Comparison of ENCODE assay signal across 7 mouse cellular contexts in the genomic region with DNA sequence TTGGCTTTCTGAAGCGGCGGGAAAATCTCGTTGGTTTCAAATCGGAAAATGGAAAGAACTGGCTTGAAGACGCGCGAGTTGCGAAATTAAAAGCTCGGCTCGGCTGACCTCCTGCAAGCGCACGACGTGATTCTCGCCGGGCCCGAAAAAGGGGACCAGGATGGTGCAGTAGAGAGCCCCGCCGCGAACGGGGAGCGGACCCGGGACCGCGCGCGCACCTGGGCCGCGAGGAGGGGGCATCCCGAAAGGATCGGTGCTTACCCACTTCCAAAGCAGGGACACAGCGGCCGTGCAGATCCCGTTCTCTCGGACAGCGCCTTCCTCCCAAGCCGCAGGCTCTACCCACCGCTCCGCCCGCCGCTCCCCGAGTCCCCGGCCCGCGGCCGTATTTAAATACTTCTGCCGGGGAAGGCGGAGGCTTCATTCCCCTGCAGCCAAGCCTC. TPM values are rescaled to one million over a fixed set of nuclear protein-coding genes. Genes with fewer than 3 reads are reported as not detected.
DNase-seq lines count a peak whose midpoint lies in the region; ATAC-seq lines count a peak whose summit lies in the region.

No protein-coding gene starts in this region.

- H3K27ac ChIP-seq in neural tube, embryonic 11.5 days (ENCODE audit: low read depth, low read length), result peak overlapping the region; percentile 40; the same call in 1 of the 2 replicates
- H3K27ac ChIP-seq in embryonic facial prominence, embryonic 11.5 days (replicated peaks; ENCODE audit: low read depth, low read length), result no peak overlapping the region
- peak overlapping the region; percentile 85 for H3K27ac ChIP-seq in intestine, embryonic 15.5 days
- peak overlapping the region; percentile 53; the same call in 1 of the 2 replicates for H3K27ac ChIP-seq in neural tube, embryonic 12.5 days

- peak overlapping the region; percentile 77 for H3K9ac ChIP-seq in neural tube, embryonic 11.5 days (ENCODE audit: low read length)
- peak overlapping the region; percentile 82 for H3K9ac ChIP-seq in embryonic facial prominence, embryonic 11.5 days (replicated peaks; ENCODE audit: low read length)
- H3K9ac ChIP-seq in intestine, embryonic 15.5 days, result peak overlapping the region; percentile 82
- H3K9ac ChIP-seq in neural tube, embryonic 12.5 days, result peak overlapping the region; percentile 84

- H3K4me1 ChIP-seq in neural tube, embryonic 11.5 days (ENCODE audit: control insufficient read depth, insufficient read depth, low read length), result no peaks in the 10 kb centered on the region
- no peaks in the 10 kb centered on the region for H3K4me1 ChIP-seq in embryonic facial prominence, embryonic 11.5 days (ENCODE audit: control insufficient read depth, insufficient read depth, low read length)
- H3K4me1 ChIP-seq in intestine, embryonic 15.5 days (replicated peaks), result peaks cover 5% of the 10 kb centered on the region
- H3K4me1 ChIP-seq in neural tube, embryonic 12.5 days, result peaks cover 6% of the 10 kb centered on the region

- DNase-seq in neural tube, embryonic 11.5 days (ENCODE audit: low spot score), result no peak
- no peak for DNase-seq in neural tube, embryonic 10.5 days (ENCODE audit: extremely low spot score, low spot score)
- DNase-seq in embryonic facial prominence, embryonic 11.5 days (ENCODE audit: low spot score), result no peak
- no peak for DNase-seq in ovary, postnatal 10 days (ENCODE audit: low spot score)
- DNase-seq in kidney, adult 8-10 months, result no peak

- H3K9me3 ChIP-seq in neural tube, embryonic 11.5 days (ENCODE audit: control insufficient read depth, low read length), result no peaks in the 10 kb centered on the region
- H3K9me3 ChIP-seq in embryonic facial prominence, embryonic 11.5 days (replicated peaks; ENCODE audit: control insufficient read depth, low read length), result no peaks in the 10 kb centered on the region
- no peaks in the 10 kb centered on the region for H3K9me3 ChIP-seq in intestine, embryonic 15.5 days
- no peaks in the 10 kb centered on the region for H3K9me3 ChIP-seq in neural tube, embryonic 12.5 days

- peak overlapping the region; percentile 77 for H3K4me2 ChIP-seq in neural tube, embryonic 11.5 days (ENCODE audit: low read depth)
- H3K4me2 ChIP-seq in embryonic facial prominence, embryonic 11.5 days (ENCODE audit: low read depth, low read length), result peak overlapping the region; percentile 79
- peak overlapping the region; percentile 82 for H3K4me2 ChIP-seq in intestine, embryonic 15.5 days (replicated peaks)
- H3K4me2 ChIP-seq in neural tube, embryonic 12.5 days (replicated peaks), result peak overlapping the region; percentile 80

- H3K27me3 ChIP-seq in neural tube, embryonic 11.5 days (ENCODE audit: control insufficient read depth, insufficient read depth, low read length), result no peaks in the 10 kb centered on the region
- no peaks in the 10 kb centered on the region for H3K27me3 ChIP-seq in embryonic facial prominence, embryonic 11.5 days (ENCODE audit: control insufficient read depth, insufficient read depth, low read length)
- H3K27me3 ChIP-seq in intestine, embryonic 15.5 days (replicated peaks), result no peaks in the 10 kb centered on the region
- no peaks in the 10 kb centered on the region for H3K27me3 ChIP-seq in neural tube, embryonic 12.5 days (replicated peaks)

- ATAC-seq in neural tube, embryonic 11.5 days (ENCODE audit: insufficient read depth, low FRiP score, low TSS enrichment), result peak; percentile 72
- ATAC-seq in embryonic facial prominence, embryonic 11.5 days (replicated peaks; ENCODE audit: insufficient number of reproducible peaks, low FRiP score, low TSS enrichment, low read depth), result peak; percentile 82; the same call in 1 of the 2 replicates
- ATAC-seq in intestine, embryonic 15.5 days, result no peak; the same call in 1 of the 2 replicates
- ATAC-seq in neural tube, embryonic 12.5 days (ENCODE audit: low FRiP score, low read depth), result peak; percentile 83

- H3K36me3 ChIP-seq in neural tube, embryonic 11.5 days (ENCODE audit: control insufficient read depth, insufficient read depth, low read length), result no peaks in the 10 kb centered on the region
- no peaks in the 10 kb centered on the region for H3K36me3 ChIP-seq in embryonic facial prominence, embryonic 11.5 days (replicated peaks; ENCODE audit: control insufficient read depth, insufficient read depth, low read depth, low read length)
- no peaks in the 10 kb centered on the region for H3K36me3 ChIP-seq in intestine, embryonic 15.5 days
- H3K36me3 ChIP-seq in neural tube, embryonic 12.5 days, result 0 out of 2 replicates have a peak, but pooled peaks cover 1% of the 10 kb centered on the region

- under 1% methylated on average over 47 of the region's 47 CpGs for WGBS in neural tube, embryonic 11.5 days
- WGBS in embryonic facial prominence, embryonic 11.5 days, result under 1% methylated on average over 42 of the region's 47 CpGs
- 0% methylated on average over 46 of the region's 47 CpGs for WGBS in intestine, embryonic 15.5 days
- under 1% methylated on average over 46 of the region's 47 CpGs for WGBS in neural tube, embryonic 12.5 days

- H3K4me3 ChIP-seq in neural tube, embryonic 11.5 days (ENCODE audit: low read depth, low read length), result peak overlapping the region; percentile 79
- H3K4me3 ChIP-seq in embryonic facial prominence, embryonic 11.5 days (ENCODE audit: low read depth, low read length), result peak overlapping the region; percentile 52
- peak overlapping the region; percentile 79 for H3K4me3 ChIP-seq in intestine, embryonic 15.5 days (replicated peaks)
- H3K4me3 ChIP-seq in neural tube, embryonic 12.5 days, result peak overlapping the region; percentile 76

RNA-seq across cellular contexts. Expression of gene Ugdh, which starts 0.4 kb away (rescaled TPM):
- 64.2 and 73.1 TPM in 2 replicates for polyA plus RNA-seq in neural tube, embryonic 11.5 days (2014; fragmentation: Nextera tagmentation; extraction: Ambion mirVana)
- 104 and 112 TPM in 2 replicates for polyA plus RNA-seq in embryonic facial prominence, embryonic 11.5 days (2014; fragmentation: Nextera tagmentation; extraction: Ambion mirVana)
- polyA plus RNA-seq in intestine, embryonic 15.5 days (2015; fragmentation: Nextera tagmentation; extraction: Ambion mirVana), result 195 and 200 TPM in 2 replicates
- polyA plus RNA-seq in neural tube, embryonic 12.5 days (2016; fragmentation: Nextera tagmentation; extraction: Ambion mirVana), result 69.9 and 70.3 TPM in 2 replicates

RNA-seq across cellular contexts. Expression of gene Lias, which starts 44.1 kb away (rescaled TPM):
- polyA plus RNA-seq in neural tube, embryonic 11.5 days (2014; fragmentation: Nextera tagmentation; extraction: Ambion mirVana), result 69.2 and 70.0 TPM in 2 replicates
- 70.4 and 70.6 TPM in 2 replicates for polyA plus RNA-seq in embryonic facial prominence, embryonic 11.5 days (2014; fragmentation: Nextera tagmentation; extraction: Ambion mirVana)
- 51.8 and 58.1 TPM in 2 replicates for polyA plus RNA-seq in intestine, embryonic 15.5 days (2015; fragmentation: Nextera tagmentation; extraction: Ambion mirVana)
- 61.6 and 63.0 TPM in 2 replicates for polyA plus RNA-seq in neural tube, embryonic 12.5 days (2016; fragmentation: Nextera tagmentation; extraction: Ambion mirVana)

RNA-seq across cellular contexts. Expression of gene Rpl9, which starts 44.1 kb away (rescaled TPM):
- 856 and 912 TPM in 2 replicates for polyA plus RNA-seq in neural tube, embryonic 11.5 days (2014; fragmentation: Nextera tagmentation; extraction: Ambion mirVana)
- polyA plus RNA-seq in embryonic facial prominence, embryonic 11.5 days (2014; fragmentation: Nextera tagmentation; extraction: Ambion mirVana), result 1,036 and 1,093 TPM in 2 replicates
- 1,022 and 1,026 TPM in 2 replicates for polyA plus RNA-seq in intestine, embryonic 15.5 days (2015; fragmentation: Nextera tagmentation; extraction: Ambion mirVana)
- 677 and 706 TPM in 2 replicates for polyA plus RNA-seq in neural tube, embryonic 12.5 days (2016; fragmentation: Nextera tagmentation; extraction: Ambion mirVana)

RNA-seq across cellular contexts. Expression of gene Gm43552, which starts 57.2 kb away (rescaled TPM):
- not detected in 2 replicates for polyA plus RNA-seq in neural tube, embryonic 11.5 days (2014; fragmentation: Nextera tagmentation; extraction: Ambion mirVana)
- not detected in 2 replicates for polyA plus RNA-seq in embryonic facial prominence, embryonic 11.5 days (2014; fragmentation: Nextera tagmentation; extraction: Ambion mirVana)
- polyA plus RNA-seq in intestine, embryonic 15.5 days (2015; fragmentation: Nextera tagmentation; extraction: Ambion mirVana), result not detected in 2 replicates
- polyA plus RNA-seq in neural tube, embryonic 12.5 days (2016; fragmentation: Nextera tagmentation; extraction: Ambion mirVana), result not detected in 2 replicates
